Mouse (Mus musculus) kidney, adult 2 months (tissue): ENCODE results near the gene Cyp1a2.

Experiments
- CTCF ChIP-seq: fragments of 200-500 bp; conservative IDR thresholded peaks from 2 replicates; pipeline ENCODE4 v1.5.1; 2011; ENCODE audit warnings: low read depth, mild to moderate bottlenecking, control low read depth, low read length, moderate library complexity, mixed read lengths; ENCODE audit not compliant: insufficient read depth, insufficient read length
- POLR2A ChIP-seq: fragments of 200-500 bp; IDR thresholded peaks from one replicate; pipeline ENCODE4 v1.6.1; 2011; ENCODE audit warnings: low read depth, low read length, control low read depth

DNA sequence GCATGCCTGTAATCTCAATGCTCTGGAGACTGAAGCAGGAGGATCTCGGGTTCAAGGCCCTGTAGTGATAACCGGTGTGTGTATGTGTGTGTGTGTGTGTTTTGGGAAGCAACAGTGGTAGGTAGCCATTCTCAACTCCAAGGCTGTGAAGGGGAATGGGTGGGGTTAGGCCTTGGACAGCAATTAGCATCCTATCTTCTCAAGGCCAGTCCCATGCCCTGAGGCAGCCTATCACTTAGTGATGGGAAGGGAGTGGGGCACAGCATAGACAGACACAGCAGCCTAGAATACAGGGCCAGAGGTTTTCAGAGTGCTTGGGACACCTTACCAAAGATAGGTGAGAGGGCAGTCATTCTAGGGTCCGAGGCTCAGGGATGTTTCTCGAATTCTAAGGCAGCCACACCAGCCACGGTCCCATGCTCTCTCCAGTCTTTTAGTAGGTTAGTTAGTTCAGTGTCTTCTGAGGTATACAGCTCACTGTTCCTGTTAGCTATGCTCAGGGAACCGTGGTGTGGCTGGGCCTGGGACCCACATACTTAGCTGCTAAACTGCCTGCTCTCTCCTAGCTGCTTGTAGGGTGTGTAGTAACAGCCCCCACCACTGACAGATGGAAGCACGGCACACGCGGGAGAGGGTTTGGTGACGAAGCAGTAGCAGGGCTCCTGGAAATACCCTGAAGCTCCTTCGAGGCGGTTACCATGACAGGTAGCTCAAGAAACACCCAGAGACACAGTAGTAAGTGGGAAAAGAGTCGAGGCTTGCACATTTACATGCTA is 41.5 kb downstream of the Cyp1a2 start:
- no peak for TF ChIP-seq CTCF
- no peak for TF ChIP-seq POLR2A
